Mouse (Mus musculus) CH12.LX (cell line): ENCODE measurements around the gene Fmnl1.

Source experiments
- CHD1 ChIP-seq: IDR thresholded peaks from 2 replicates; pipeline ENCODE4 v1.6.1; 2012; ENCODE audit warnings: low read depth, low read length, improper control_type of control experiment, inconsistent platforms
- CTCF ChIP-seq, 2 experiments: IDR thresholded peaks in 1 of 2; conservative IDR thresholded peaks in 1 of 2; 2 replicates each; pipeline ENCODE4 v1.5.1; 2011 to 2012; ENCODE audit warnings: low read depth in 2 of 2, low read length in 2 of 2, improper control_type of control experiment in 1 of 2, inconsistent platforms in 1 of 2, mild to moderate bottlenecking in 1 of 2, moderate library complexity in 1 of 2
- ELF1 ChIP-seq: IDR thresholded peaks from 2 replicates; pipeline ENCODE4 v1.6.1; 2014; ENCODE audit warnings: low read depth, mild to moderate bottlenecking, inconsistent platforms, low read length, improper control_type of control experiment
- KAT2A ChIP-seq: IDR thresholded peaks from 2 replicates; pipeline ENCODE4 v1.6.1; 2012; ENCODE audit warnings: low read length, improper control_type of control experiment, inconsistent platforms; ENCODE audit not compliant: insufficient replicate concordance
- MAFK ChIP-seq: IDR thresholded peaks from 2 replicates; pipeline ENCODE4 v1.6.1; 2011; ENCODE audit warnings: low read length, improper control_type of control experiment; ENCODE audit not compliant: insufficient replicate concordance
- RAD21 ChIP-seq: IDR thresholded peaks from 2 replicates; pipeline ENCODE4 v1.6.1; 2011; ENCODE audit warnings: low read depth, mild to moderate bottlenecking, low read length, improper control_type of control experiment, moderate library complexity
- USF1 ChIP-seq: IDR thresholded peaks from 2 replicates; pipeline ENCODE4 v1.6.1; 2014; ENCODE audit warnings: low read depth, mild to moderate bottlenecking, inconsistent platforms, low read length, improper control_type of control experiment
- USF2 ChIP-seq: conservative IDR thresholded peaks from 2 replicates; pipeline ENCODE4 v1.6.1; 2011; ENCODE audit warnings: low read depth, low read length, improper control_type of control experiment
- ZMIZ1 ChIP-seq: IDR thresholded peaks from 2 replicates; pipeline ENCODE4 v1.6.1; 2012; ENCODE audit warnings: low read depth, mild to moderate bottlenecking, inconsistent platforms, low read length, improper control_type of control experiment
- ZNF384 ChIP-seq: IDR thresholded peaks from 2 replicates; pipeline ENCODE4 v1.6.1; 2012; ENCODE audit warnings: low read depth, low read length, improper control_type of control experiment, inconsistent platforms

DNA sequence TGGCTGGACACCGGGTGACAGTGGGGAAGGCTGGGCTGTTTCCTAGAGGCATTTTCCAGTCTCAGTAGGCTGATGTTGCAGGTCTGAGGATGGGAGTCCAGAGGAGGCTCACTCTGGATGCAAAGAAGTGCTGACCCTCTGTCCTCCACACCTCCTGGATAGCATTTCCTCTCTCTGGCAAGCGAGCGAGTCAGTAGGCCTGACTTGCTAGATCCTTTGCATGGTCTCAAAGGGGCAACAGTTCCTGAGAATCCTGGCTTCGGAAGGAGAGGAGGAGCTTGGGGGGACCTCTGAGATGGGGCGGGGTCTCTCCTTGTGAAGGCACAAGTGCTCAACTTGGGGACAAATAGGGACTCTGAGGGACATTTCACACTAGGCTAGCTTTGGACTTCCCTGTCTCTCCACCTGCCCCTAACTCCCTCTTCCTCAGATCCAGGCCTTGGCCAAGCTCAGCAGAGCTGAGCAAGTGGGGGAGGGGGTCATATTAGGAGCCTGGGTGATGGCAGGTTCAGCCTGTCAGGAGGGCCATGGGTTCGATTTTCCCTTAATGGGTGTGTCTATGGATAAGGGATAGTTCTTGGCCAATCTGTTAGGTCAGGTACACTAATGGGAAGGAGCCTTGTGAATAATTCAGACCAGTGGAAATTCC is 1.6 kb downstream of the Fmnl1 start:
- TF ChIP-seq MAFK: no peak
- no peak for TF ChIP-seq USF2
- TF ChIP-seq CTCF (conservative IDR thresholded peaks at IDR 0.05 in 1 of 2, IDR thresholded peaks at IDR 0.05 in 1 of 2; ENCODE audit: low read depth in 2 of 2, low read length in 2 of 2): no peak
- no peak for TF ChIP-seq ELF1
- no peak for TF ChIP-seq CHD1
- no peak for TF ChIP-seq RAD21
- no peak; the same call in 1 of the 2 replicates for TF ChIP-seq ZMIZ1
- no peak for TF ChIP-seq KAT2A
- TF ChIP-seq USF1: no peak
- no peak for TF ChIP-seq ZNF384
